Mouse (Mus musculus) ES-Bruce4 (cell line): ENCODE measurements around the gene Trpd52l3.

ENCODE experiments used
- CTCF ChIP-seq: IDR thresholded peaks from one replicate; pipeline ENCODE4 v1.8.1; 2011; ENCODE audit warnings: low read depth, low read length
- EP300 ChIP-seq: IDR thresholded peaks from 2 replicates; pipeline ENCODE4 v1.6.1; 2011; ENCODE audit warnings: low read depth, low read length; ENCODE audit not compliant: insufficient read depth
- POLR2A ChIP-seq: IDR thresholded peaks from one replicate; pipeline ENCODE4 v1.8.1; 2011; ENCODE audit warnings: low read length; ENCODE audit not compliant: insufficient read depth

DNA sequence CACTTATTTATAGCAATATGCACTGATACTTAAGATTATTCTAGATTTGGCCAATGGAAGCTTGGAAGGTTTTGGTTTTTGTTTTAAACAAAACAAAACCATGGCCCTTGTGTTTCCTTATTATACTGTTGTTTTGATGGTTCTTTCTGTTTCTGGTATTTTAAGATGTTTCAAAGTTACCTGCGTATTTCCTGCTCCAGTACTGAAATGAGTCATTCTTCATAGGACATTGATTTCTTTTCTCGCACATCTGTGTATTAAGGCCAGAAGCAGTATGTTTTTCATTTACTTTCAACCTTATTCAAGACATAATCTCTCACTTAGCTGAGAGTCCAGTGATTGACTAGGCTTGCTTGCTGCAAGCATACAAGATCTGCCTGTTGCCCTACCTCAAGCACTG is 40.1 kb downstream of the Trpd52l3 start:
- TF ChIP-seq POLR2A (no peak), CTCF (no peak), EP300 (no peak)
